Mouse (Mus musculus) embryo, embryonic 11 days (tissue): ENCODE measurements around the gene Plekha7.

Experiments used
- DNase-seq: peaks from one replicate; pipeline ENCODE4 v3.0.0-alpha.2; 2015

Gene Plekha7

DNA sequence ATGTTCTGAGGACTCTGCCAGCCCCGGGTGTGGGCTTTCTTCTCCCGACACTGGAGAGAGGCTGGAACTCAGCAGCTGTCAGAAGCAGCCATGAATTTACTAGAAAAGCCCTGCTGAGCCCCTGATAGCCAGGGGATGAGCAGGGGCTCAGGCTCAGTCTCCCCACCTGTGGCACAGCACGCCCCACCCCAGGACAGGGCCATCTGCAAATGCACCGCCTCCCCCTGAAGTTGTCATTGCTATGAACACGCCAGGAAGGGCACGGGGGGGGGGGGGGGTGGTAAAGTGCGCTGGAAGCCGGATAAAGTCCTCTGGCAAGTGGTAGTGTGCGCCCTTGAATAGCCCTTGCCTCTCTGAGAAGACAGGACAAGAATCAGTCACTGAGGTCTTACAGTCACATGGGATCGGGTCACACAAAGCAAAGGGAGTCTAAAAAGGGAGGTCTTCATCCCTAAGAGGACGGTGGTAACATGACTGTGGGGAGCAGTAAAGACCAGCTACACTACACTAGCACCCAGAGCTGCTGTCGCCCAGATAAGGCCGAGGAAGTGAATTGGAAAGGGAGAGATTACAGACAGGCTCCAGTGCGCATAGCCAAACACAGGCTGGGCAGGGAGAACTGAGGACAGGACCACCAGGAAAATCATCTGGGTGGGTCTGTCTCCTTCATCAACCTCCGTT is 61.3 kb downstream of the Plekha7 start:
- no peak for DNase-seq

DNA sequence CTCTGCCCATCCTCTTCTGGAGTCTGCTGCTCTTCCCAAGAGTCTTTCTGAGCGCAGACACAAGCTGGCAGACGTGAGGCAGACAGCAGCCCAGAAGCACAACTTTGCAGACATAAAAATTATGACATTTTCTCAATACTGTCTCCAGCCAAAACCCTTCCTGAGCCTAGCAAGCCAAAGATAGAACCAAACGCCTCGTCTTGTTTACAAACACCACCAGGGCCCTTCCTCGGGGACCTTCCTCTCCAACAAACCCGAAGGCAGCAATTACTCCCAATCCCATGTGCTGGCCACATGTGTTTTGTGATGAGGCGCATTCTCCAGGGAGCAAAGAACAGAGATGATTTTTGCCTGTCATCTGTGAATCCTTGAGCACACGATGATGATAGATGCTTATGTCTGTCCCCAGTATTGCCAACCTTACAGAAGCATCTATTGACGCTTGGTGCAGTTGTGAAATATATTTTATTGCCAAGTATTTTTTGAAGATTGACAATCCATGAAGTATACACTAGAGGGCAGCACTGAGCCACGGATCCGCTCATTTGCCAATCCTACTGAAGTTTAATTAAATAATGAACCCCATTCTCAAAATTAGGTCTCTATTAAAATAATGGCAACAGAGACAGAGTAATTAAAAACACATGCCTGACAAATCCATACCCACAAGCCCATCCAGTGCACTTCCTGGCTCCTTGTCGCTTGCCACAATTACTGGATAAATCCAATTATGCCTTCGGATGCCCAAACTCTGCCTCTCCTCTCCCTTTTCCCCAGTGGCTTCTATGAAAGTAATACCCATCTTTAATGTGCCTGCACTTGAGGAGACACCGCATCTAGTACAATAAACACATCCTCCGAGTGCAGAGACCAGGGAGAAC is 62.1 kb downstream of the Plekha7 start:
- peak; percentile 56 for DNase-seq

DNA sequence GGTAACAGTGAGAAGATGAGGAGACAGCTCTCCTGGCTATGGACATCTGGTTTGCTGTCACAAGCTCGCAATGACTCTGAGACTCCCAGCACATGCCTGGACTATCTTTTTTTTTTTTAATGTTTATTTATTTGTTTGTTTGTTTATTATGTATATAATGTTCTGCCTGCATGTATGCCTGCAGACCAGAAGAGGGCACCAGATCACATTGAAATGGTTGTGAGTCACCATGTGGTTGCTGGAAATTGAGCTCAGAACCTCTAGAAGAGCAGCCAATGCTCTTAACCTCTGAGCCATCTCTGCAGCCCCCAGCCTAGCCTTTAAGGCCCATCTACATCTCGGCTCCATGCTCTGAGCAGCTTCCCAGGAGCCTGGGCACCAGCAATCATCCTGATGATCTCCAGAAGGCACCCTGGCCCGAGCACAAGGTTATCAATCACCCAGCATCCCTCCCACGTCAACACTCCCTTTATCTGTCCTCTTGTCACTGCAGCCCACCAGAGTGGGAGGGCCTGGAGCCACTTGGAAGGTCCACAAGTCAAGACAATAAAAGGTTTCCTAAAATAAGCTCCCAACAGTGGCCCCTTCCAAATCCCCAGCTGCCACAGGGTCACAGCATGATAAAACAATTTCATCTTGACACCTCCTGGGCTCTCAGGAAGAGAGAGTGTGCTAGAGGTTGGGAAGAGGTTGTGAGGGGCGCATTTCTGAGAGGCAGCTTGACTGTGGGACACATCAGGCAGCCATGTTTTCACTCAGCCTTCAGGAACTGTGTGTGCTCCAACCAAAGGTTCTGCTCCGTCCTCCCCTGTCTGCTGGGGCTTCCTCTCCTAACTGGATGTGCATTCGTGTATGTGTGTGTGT is 63.6 kb downstream of the Plekha7 start:
- no peak for DNase-seq

DNA sequence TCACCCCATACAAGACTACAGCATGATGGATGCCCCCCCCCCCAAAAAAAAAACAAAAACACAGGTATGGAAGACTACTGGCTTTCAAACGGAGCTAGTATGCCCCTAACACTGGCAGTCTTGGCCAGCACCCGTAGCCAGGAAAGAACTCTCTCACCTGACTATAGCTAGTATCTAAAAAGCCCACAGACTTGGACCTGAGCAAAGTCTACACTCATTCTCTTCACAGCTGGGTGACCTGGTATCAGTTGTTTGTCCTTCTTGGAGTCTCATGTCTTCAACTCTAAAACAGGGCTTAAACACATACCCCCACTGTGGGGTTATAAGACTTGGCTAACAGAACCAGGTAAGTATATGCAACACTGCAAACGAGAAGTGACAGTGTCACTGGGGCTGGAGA is 65.4 kb downstream of the Plekha7 start:
- DNase-seq = no peak

DNA sequence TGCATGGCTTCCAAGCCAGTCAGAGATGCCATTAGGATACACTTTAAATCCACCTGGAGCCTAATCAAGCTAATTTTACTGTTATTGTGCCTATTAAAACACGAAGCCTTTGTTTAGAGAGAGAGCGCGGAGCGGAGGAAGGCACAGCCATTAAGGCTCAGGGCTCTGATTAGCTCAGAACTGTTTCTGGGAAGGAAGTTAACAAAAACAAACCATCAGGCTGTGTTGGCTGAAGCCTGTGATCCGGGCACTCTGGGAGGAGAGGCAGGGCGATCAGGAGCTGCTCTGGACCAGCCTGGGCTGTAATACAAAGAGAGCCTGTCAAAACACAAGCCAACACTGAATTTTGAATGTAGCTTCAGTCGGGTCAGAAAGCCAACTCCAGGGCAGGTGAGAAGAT is 66.6 kb downstream of the Plekha7 start:
- DNase-seq = peak; percentile 32

DNA sequence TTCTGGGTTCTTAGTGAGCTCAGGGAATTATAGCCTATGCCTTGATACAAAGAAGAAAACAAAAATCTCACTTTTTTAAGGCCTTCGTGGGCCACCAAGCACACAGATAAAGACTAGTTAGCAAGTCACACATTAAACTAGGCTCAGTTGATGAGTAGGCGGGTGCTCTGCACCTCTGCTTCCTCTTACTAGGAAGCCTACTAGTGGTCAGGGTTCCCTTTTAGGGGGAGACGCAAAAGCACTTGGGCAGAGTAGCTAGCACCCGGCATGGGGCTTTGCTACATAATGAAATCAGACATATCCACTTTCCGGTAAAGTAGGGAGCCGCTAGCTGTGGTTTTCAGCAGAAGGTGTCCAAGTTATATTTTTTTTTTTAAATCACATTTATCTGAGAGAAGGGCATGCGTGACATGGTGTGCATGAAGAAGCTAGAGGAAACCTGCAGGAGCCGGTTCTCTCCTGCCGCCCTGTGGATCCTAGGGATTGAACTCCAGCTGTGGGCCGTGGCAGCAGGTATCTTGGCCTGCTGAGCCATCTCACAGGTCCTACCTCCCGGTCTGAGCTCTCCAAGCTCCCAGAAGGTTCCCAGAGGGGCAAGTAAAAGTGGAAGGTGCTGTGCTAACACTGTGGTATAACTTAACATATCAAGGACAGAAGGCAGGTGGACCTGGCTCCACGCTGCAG is 67.2 kb downstream of the Plekha7 start:
- no peak for DNase-seq

DNA sequence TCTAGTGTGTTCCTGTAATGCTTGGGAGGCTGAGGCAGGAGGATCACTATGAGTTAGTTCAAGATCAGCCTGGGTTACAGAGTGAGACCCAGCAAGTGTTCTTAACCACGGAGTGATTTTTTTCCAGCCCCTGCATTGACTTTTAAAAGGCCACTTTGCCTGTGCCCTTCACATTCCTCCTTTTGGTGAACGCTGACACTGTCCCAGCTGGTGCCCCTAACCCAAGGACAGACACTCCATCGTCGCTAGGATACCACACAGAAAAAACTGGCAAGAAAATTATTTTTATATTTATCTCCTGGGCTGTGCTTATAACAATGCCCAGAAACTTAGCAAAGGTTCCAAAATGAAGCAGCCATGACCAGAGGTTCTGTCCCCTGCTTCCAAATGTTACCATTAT is 67.8 kb downstream of the Plekha7 start:
- DNase-seq = no peak

DNA sequence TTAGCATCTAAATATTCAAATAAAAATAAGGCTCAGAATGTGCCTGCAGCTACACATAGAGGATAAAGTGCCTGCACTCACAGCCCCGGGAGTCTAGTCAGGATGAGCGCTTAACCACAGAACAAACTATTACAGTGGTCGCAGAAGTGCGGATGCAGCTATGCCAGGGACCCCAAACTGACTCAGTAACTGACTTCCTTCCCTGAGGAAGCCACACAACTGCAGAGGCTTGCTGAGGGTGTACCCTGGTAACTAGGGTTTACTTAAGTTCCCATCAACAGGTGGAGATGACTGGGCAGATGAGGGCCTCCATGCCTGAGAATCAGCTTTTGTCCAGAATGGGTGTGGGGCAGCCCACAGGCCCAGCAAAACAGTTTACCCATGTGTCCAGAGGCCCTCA is 69.9 kb downstream of the Plekha7 start:
- no peak for DNase-seq

DNA sequence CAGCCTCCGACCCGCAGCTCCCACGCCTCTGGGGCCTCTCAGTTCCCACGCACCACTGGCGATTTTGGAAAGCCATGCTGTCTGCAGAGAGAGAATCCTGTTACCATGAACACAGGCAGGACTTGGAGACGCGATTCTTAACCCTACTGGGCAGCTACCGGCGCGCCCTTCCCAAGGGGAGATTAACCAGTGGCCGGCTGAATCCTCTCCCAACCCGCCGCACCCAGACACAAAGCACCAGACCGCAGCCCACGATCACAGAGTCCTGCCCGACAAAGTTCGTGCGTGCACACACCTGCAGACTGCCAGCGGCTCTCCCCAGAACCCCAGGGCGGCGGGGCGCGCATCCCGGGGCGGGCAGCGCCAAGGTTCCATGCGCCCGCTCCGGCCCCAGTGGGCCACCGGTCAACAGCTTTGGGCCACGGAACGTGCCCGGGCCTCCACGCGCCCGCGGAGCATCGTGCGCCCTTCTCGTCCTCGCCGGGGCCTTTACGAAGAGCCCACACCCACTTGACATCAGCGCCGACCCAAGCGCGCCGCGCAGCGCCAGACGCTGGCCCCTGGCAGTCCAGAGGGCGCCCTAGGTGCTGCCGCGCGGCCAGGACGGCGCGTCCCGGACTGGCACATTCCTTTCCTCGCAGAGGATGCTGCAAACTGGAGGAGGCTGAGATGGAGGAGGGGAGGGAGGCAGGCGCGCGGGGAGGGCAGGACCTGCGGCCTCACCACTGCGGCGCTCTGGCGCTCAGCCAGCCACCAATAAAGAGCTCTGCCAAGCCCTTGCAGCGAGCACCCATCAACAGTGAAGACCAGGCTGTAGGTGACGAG is 70.8 kb downstream of the Plekha7 start:
- DNase-seq = peak; percentile 63

DNA sequence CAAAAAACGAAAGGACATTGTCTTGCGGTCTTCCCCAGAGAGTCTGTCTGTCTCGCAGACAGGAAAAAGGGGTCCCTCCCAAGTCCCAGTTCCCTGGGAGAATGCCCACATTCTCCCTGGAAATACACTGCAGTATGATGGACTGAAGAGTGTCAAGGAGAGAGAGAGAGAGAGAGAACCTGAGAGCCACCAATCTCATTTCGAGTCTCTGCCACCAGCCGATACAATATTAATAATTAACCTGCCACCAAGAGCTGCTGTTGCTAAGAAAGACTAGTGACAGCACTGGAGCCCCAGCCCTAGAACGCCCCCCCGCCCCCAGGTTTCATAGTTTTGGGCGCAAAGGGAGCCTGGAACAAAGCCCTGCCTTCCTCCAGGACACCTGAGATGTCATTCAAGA is 71.6 kb downstream of the Plekha7 start:
- no peak for DNase-seq

DNA sequence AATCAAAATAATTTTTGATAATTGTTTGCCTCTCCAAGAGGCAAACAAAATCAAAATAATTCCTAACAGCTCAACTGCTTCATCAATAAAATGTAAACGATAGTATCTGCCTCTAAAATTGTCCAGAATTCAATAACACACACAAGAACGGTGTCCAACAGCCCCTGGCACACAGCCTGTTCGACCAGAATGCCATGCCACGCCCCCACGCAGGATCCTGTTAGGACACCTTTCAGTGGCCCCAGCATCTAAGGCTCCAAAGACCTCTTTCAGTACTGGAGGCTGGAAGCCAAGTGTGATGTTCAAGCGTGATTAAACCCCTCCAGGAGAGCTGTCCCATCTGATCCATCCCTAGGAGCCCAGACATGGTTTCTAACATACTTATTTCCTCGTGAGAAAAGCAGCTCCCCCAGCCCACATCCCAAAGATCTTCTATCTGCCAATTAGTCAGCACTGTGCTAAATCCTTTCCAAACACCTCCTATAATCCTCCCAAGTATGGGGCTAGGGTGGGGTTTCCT is 73.8 kb downstream of the Plekha7 start:
- no peak for DNase-seq

DNA sequence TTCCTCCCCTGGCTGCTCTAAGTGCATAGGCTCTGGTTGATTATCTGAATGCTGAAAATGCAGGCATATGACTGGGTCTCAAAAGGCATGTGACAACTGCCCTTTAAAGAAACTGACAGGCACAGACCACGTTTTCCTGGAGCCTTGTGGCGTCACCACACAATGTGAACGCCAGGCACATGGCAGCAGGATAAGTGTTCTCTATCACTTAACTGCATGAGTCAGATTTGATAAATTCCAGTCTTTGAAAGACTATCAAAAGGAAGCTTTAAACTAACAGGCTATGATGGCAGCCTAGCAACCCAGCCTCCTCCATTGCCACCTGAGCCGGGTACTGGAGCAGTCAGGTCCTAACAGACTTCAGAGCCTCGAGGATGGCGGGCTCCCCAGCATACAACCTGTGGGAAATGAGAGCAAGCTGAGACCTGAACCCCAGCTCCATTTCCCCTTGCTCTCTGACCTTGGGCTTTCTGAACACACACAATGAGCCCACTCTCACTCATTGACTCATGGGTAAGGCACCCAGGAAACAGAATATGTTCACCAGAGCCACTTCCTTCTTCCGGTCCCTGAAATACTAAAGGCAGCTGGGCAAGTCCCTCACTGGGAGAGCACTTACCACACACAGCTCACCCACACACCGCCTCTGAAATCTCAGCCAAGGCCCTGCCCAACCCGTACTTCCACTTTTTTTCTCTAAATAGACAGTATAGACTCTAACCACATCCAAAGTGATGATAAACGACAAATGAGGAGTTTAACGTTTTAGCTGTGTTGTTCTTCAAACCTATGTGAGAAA is 77.2 kb downstream of the Plekha7 start:
- DNase-seq = no peak

DNA sequence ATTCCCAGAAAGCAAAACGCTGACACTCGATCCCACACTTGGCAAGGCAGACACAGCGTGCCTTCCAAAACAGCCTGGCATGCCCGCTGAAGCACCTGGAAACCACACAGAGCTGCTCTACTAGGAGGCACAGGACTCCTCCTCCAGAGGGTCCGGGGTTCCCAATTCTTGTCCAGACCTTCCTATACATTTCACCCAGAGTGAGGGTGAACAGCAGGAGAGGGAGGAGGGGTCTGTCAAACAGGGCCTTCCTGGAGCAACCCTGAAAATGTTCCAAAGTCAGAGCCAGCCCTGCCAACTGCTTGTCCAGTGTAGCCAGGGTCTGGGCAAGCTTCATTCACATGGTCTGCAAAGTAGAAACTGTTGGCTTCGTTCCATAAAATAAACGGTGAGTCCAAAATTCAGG is 81.3 kb downstream of the Plekha7 start:
- no peak for DNase-seq

DNA sequence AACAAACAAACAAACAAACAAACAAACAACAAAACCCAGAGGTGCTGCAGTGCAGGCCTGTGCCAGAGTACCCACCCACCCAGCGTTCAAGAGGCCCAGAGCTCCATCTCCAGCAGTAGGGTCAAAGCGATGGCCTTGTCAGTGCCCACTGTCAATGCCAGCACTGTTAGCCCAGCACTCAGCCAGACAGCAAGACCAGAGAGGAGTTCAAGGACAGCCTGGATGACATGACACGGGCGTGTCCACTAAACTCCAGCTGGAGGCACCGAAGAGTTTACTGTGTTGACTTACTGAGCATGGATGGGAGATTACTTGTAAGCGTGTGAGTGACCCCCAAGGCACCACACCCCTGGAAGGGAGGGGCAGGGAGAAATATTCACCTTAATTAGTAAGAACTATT is 81.9 kb downstream of the Plekha7 start:
- DNase-seq = no peak

DNA sequence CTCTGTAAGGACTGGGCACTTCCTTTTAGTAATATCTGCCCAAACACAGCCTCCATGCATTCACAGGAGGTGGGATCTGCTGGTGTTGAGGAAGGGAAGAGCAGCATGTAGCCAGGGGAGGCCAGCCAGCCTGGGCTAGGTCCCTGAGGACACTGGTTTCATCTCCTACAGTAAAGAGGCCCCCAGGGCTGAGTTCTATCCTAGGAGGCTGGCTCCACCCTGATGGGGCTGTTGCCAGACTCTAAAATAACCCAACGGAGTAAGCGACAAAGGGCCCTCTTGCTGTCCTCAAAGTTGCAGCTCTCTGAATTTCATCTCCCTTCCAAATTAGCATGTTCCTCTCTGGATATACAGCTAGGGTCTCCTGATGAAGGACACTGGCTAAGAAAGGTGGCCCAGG is 83.6 kb downstream of the Plekha7 start:
- DNase-seq = no peak

DNA sequence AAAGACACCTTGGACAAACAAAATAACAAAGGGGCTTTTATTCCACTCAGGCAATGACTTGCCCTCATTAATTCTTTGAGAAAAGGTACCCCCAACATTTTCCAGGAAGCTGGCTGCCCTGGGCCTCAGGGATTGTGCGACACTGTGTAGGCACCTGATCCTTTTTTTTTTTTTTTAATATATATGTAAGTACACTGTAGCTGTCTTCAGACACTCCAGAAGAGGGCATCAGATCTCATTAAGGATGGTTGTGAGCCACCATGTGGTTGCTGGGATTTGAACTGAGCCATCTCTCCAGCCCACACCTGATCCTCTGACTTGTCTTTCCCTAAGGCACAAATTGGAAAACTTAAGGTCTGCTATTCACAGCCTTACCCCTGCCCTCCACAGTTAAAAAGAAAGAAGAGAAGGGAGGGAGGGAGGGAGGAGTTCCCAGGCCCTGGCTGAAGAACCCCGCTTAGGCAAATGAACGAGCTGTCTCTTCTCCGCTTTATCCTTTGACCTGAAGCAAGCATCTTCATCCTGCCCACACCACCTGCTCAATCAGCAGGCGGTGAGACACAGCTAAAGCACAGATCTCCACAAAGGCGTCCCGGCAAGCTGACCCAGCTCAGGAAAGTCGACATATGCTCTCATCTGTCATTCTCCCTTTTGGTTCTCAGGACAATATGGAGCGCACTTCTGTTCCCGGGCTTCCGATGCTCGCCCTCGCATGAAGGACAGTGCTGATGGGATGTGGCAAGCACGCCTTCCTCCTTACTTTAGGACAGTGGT is 85.0 kb downstream of the Plekha7 start:
- DNase-seq = peak; percentile 27

DNA sequence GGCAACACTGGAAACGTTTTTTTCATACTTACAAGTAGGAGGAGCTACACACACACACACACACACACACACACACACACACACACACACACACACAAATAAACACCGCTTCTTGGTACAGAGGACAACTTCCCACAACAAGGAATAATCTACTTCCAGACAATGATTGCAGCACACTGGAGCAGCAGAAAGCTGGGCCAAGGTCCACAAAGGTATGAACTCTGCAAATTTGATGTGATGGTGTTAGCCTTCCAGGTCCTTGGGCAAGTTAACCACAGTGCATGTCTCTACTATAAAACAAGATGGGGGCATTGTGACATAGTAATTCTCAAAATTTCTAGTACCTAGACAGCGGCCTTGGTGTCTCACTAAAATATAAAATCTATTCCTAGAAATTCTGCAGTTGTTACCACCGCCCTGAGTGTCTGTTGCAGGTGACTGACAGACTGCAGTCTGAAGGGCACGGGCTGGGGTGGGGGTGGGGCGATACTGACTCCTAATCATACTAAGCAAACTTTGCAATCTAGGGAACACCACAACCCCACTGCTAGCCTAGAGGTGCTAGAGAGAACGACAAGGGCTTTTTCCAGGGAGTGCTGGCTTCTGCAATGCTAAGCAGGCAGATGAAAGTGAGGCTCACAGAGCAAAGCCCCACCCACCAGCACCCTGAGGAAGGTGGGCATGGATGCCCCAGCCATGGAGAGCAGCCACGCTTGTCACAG is 85.7 kb downstream of the Plekha7 start:
- DNase-seq = no peak

DNA sequence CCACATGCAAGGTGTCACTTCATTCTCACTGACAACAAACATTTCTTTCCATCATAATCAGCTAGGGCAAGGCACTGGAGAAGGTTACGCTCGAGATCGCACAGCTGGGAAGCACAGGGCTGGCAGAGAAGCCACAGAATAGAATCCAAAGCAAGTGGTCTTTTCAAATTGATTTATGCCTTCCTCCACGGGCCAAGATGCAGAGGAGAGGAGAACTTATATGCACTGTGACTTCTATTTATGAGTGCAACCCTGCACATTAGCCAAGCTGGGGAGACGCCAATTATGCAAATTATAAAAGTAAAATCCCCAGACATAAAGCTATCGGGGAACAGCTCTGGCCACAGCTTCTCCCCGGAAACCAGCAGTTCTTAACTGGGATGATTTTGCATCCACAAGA is 86.3 kb downstream of the Plekha7 start:
- no peak for DNase-seq

DNA sequence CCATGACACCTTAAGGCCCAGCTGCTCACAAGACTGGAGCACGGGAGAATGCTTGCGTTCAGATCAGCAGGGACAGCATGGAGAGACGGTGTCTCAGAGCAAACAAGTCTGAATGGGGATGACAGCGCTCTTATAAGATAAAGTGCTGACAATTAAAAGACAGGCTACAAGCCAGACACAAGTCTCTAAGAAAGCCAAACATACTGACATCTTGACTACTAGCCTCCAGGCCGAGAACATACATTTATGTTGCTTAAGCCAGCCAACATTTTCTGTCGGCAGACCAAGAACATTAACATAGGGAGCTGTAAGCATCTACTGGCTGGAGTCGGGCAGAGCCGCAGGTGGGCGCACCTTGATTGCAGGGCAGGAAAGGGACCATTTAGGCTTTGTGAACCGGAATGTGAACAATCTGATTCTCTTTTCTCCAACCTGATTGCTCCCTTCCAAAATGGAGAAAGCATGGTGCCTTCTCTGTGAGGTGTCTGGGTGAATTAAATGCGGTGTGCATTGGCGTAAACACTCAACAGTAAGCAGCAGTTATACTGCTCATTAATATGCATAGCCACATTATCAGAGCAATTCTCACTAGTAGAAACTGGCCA is 88.0 kb downstream of the Plekha7 start:
- DNase-seq = no peak
